Mouse (Mus musculus): ENCODE results near the gene Copb1. TPM values are rescaled to one million over a fixed set of nuclear protein-coding genes. Genes with fewer than 3 reads are reported as not detected.
A peak's percentile ranks its signal among the peaks of the same experiment; 100 is the strongest.
"Not testable (repeated sequence)": the region's sequence is repeated elsewhere in the genome, so short reads cannot be mapped to it uniquely, and the experiment has no call there.

Copb1 gene
- total RNA-seq, 2 experiments from 2014 or later: 73.4 to 73.9 TPM

DNA sequence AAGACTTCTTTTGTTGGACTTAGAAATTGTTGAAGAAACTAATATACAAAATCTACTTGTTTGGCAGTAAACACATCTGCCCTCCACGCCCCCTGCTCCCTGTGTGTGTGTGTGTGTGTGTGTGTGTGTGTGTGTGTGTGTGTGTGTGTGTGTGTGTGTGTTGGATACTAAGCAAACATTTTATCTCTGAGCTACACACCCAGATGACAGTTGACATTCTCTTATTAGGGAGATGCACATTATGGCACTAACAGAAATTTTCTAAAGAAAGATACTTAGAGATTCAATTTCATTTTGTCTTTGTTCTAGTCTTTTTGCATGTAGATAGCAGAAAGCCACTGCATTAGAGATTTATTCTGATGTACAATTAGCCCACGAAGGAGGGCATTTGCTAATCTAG, 37.6 kb downstream of the Copb1 start:
- DNase-seq: no peak

DNA sequence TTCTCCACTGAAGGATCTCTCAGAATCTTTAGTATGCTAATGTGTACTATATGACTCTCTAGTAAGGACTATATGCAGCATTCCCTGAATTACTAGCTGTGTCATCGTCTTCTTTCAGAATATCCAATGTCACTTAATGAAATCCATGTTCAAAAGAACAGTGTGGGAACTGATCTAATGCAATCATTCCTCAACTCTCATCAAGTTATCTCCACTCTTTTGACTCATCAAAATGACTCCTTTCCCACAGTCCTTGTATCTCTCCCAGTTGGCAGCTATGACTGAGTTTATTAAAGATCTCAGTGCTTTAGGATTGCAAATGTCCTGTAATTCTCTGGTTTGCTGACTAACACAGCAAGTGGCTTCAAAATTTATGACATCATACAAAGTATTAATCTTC, 40.1 kb downstream of the Copb1 start:
- no peak for DNase-seq

DNA sequence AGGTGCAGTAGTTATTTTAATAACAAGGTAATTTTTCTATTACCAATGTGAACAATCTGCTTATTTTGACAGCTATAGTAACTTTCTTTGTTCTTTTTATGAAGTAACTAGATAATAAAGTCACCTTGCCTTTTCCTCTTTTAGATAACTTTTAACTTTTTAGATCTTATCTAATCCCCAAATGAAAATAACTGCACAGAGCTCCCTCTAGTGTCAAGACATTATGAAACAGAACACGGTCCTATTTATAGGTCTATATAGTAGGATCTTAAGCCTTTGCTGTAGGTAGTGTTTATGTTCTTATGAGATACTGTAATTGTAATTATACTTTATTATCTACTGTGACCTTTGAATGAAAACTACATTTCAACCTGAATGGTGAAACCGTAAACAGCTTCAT, 41.0 kb downstream of the Copb1 start:
- no peak for DNase-seq

DNA sequence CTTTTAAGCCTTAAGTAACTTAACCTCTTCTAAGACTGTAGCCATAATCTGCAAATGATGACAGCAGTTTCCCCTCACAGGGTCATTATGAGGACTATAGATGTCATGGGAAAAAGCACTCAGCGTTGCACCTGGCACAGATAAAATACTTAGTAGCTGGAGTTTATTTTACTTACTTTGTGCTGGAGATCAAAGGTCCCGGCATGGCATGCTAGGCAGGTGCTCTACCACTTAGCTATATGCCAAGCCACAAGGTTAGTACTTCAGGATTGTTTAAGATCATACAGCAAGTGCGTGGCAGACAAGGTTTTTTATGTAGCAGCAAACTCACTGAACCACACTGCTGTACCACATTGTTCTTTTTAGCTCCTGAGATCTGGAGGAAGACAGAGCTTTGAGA, 43.9 kb downstream of the Copb1 start:
- DNase-seq: no peak

- no peak for DNase-seq
Observed at GRCm38 (mm10) chr7:114209841-114210240, 44.7 kb downstream of the Copb1 start.

DNA sequence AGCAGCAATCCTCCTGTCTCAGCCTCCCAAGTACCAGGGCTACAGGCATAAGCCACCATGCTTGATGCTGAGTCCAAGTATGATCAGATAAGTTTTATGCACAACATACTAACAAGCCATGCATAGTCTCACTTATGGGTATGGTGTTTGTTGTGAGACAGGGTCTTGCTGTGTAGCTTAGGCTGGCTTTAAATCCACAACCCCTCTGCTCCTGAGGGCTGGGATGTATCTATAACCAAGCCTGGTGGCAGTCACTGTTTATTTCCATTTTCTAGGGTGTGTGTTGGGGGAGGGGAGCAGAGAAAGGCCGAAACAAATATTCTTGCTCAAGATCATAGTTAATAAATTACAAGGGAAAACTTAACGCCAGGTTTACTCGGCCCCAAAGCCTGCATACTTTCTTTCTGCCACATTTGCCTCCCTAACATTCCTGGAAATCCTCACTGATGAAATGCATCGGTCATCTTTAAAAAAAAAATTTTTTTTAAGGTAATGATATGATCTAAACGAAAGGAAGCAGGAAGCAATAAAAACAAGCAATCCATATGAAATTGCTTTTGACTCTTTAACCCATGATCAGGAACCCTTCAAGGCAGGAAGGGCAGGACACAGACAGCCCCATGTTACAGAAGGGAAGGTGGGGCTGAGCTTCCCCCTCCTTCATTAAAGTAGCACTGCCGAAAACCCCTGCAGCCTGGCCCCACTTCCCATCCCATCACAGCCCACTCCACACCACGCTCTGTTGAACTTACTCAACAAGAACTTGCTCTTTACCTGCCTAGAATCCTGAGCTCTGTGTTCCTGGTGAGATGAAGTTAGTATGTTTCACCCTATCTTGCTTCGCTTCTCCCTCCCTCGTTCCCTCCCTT, 50.8 kb downstream of the Copb1 start:
- no peak for DNase-seq

DNA sequence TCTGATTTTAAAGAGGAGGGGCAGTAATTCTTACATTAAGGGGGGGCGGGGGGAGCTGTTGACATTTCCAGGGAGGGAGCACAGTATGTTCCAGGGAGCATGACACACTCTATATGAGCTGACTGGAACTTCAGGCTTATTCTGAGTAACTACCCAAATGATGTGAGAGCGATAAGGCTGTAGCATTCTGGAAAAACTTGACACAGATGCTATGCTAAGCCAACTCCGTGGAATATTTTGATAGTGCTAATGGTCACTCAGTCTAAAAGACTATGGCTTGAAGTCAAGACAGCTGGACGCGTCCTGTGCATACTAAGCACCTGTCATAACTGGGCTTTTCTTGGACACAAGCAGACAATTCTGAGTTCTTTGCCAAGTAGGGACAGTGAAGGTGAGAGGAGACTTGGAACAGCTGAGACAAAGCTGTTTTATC, 51.5 kb downstream of the Copb1 start:
- no peak for DNase-seq

DNA sequence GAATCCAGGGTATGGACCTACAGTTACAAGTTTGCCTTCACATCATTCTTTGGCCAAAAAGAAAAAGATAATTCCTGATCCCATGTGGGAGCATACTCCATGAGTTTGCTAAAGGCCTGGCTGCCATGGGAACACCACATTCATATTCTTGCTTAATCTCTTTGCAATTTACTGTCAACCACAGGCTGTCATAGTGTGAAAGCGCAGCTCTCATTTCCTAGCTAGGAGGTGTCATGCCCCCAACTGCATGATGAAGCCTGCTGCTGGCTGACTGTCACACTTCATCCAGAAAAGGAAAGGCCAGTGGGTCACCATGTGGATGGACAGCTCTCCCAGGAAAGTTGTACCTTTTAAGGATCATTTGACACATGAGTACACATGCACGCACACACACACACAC, 53.9 kb downstream of the Copb1 start:
- no peak for DNase-seq

DNA sequence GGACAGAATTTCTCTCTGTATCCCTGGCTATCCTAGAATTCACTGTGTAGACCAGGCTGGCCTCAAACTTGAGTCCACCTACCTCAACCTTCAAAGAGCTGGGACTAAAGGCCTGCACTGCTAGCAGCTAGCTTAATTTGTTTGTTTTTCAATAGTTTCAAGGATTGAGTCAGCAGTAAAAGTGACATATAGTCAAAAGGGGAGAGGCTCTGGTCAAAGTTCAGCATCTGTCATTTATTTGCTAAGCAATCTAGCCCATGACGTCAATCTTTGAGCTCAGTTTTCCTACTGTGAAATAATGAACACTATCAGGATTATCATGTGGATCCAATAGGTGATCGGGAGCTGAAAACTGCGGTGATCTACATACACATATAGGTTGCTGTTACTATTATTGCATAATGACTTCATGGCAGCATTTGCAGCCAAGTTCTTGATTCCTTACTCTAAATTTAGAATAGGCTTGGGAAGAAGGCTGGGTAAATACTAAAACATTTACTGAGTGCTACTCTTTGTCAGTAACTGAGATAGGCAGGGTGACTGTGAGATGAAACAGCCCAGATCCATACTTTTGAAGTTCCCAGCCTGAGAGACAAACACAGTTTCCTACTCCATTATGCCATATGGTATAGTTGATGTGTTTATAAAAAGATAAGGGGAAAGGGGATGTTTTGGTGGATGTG, 54.9 kb downstream of the Copb1 start:
- DNase-seq: peak; percentile 27

DNA sequence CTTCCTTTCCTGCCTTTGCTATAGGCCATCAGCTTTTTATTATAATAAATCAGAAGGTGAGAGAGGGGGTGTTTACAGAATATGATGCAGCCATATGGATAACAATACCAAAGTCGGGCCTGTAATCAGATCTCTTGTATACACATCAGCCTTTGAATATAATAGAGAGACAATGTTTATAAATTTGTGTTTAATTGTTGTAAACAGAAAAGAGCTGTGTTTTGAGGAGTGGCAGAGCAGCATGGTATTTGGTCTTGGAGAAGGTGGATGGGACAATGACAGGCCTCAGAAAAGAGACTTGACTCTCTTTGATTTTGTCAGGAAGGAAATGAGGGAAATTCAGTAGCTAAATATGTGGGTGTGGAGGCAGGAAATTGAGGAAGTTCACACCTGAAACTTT, 56.3 kb downstream of the Copb1 start:
- no peak for DNase-seq

DNA sequence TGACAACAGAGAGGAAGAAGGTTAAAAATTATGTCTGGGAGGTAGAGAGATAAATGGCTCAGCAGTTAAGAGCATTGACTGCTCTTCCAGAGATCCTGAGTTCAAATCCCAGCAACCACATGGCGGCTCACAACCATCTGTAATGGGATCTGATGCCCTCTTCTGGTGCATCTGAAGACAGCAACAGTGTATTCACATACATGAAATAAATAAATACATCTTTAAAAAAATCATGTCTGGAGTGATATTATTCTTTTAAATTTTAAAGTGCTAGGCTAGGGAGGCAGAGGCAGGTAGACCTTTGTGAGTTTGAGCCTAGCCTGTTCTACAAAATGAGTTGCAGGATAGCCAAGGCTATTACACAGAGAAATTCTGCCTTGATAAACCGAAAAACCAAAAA, 57.9 kb downstream of the Copb1 start:
- DNase-seq: not testable (repeated sequence)

DNA sequence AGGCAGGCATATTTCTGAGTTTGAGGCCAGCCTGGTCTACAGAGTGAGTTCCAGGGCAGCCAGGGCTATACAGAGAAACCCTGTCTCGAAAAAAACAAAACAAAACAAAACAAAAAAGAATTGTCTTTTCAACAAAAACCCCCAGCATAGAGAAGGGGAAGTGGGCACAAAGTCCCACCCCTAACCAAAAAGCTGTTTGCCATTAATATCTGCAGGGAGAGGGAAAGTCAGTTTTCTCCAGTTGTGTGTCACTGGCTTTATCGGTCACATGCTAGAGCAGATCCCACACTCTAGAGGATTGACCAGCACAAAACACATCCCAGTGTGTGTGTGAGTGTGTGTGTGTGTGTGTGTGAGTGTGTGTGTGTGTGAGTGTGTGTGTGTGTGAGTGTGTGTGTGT, 59.7 kb downstream of the Copb1 start:
- not testable (repeated sequence) for DNase-seq

DNA sequence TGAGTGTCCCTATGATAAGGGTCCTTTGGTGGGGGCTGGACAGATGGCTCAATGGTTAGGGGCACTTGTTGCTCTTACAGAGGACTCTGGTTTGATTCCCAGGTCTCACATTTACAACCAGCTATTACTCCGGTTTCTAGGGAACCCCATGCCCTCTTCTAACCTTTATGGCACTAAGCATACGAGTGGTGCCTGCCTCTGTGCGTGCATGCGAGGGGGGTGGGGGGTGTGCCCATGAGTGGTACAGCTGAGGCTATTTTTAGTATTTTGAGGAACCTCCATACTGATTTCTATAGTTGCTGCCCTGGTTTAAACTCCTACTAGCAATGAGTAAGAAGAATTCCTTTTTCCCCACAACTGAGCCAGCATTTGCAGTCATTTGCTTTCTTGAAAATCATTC, 60.3 kb downstream of the Copb1 start:
- DNase-seq: no peak

- no peak for DNase-seq
Observed at GRCm38 (mm10) chr7:114193284-114194067, 61.0 kb downstream of the Copb1 start.

GRCm38 (mm10) chr7:114192581-114192980, 61.9 kb downstream of the Copb1 start:
- DNase-seq: no peak

GRCm38 (mm10) chr7:114183416-114183815, 71.1 kb downstream of the Copb1 start:
- DNase-seq: no peak

GRCm38 (mm10) chr7:114182708-114183107, 71.8 kb downstream of the Copb1 start:
- no peak for DNase-seq

DNA sequence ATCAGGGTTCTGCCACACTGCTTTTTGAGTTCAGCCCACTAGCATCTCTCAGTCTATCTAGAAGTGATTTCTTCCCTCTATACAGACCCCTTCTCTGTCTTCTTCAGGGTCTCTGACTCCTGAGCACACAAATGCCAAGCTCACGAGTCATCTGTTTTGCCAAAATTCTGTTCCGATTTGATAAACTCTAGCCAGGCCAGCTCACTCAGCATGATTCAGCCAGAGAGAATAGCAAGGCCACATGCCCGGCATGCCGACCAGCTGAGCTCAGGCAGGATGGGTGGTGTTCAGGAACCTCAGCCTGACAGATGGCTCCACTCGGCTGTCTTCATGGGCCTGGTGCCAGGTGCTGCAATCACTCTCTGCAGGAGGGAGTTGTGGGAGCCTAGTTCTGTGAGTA, 73.1 kb downstream of the Copb1 start:
- DNase-seq: peak; percentile 93

DNA sequence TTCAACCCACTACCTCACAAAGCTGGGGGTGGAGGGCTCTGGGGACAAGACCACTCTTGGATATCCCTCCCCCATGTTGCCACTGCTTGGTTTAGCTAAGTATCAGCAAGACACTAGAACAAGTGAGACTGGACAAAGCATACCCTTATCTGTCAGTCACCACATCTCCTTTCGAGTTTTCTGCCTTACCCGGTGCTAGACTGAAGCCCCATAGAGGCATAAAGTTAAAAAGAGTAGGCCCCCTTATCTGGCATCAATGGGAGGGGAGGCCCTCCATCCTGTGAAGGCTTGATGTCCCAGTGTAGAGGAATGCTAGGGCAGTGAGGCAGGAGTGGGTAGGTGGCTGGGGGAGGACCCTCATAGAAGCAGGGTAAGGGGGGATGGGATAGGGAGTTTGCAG, 77.9 kb downstream of the Copb1 start:
- DNase-seq: no peak

- peak; percentile 39 for DNase-seq
Observed at GRCm38 (mm10) chr7:114171354-114172097, 83.0 kb downstream of the Copb1 start.

DNA sequence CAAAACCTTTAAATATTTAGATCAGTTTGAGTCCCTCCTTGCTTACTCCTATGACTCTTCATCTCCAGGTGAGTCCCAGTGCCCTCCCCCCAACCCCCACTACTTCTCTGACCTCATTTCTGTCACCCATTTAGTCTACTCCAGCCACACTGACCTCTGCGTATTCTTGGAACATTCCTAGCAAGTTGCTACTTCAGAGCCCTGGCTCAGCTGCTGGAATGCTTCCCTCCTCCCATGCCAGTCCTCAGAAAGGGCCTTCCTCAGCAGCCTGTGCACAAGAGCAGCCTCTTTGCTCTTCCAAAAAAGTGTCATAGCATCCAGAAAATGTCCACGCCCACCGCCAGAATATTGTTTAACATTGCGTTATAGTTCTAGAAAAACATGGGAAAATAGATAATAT, 84.5 kb downstream of the Copb1 start:
- peak; percentile 29 for DNase-seq

- DNase-seq: no peak
Observed at GRCm38 (mm10) chr7:114169381-114169780, 85.1 kb downstream of the Copb1 start.

Data from heart, postnatal 4 days (tissue).